Mouse (Mus musculus) C2C12 (cell line): ENCODE measurements around the gene Rabgap1l. TPM values are rescaled to one million over a fixed set of nuclear protein-coding genes. Genes with fewer than 3 reads are reported as not detected.

ENCODE experiments used
- H3K27me3 ChIP-seq: one replicate; pipeline ENCODE4 v1.6.1; 2011; ENCODE audit not compliant: control insufficient read depth, insufficient read depth, insufficient read length
- H3K36me3 ChIP-seq: one replicate; pipeline ENCODE4 v1.6.1; 2011; ENCODE audit not compliant: control insufficient read depth, insufficient read depth
- H3K4me3 ChIP-seq: one replicate; pipeline ENCODE4 v1.5.1; 2011; ENCODE audit warnings: mild to moderate bottlenecking, control low read depth; ENCODE audit not compliant: poor library complexity, insufficient read depth, severe bottlenecking
- H3K79me2 ChIP-seq: one replicate; pipeline ENCODE4 v1.6.1; 2011; ENCODE audit not compliant: control insufficient read depth, insufficient read depth
- H3K79me3 ChIP-seq: one replicate; pipeline ENCODE4 v1.6.1; 2011; ENCODE audit warnings: low read depth, control low read depth
- H3ac ChIP-seq: one replicate; pipeline ENCODE3; 2011; ENCODE audit warnings: low read depth; ENCODE audit not compliant: control insufficient read depth, insufficient read length
- CEBPB ChIP-seq: IDR thresholded peaks from one replicate; pipeline ENCODE4 v1.6.1; 2011; ENCODE audit warnings: low read depth, mild to moderate bottlenecking, control low read depth, moderate library complexity
- CTCF ChIP-seq: IDR thresholded peaks from one replicate; pipeline ENCODE4 v1.5.1; 2011; ENCODE audit not compliant: control insufficient read depth, insufficient read depth, insufficient read length
- FOSL1 ChIP-seq: IDR thresholded peaks from one replicate; pipeline ENCODE4 v1.8.0; 2011; ENCODE audit warnings: mild to moderate bottlenecking, low read length; ENCODE audit not compliant: poor library complexity, insufficient read depth, severe bottlenecking
- MAX ChIP-seq: IDR thresholded peaks from one replicate; pipeline ENCODE4 v1.6.1; 2011; ENCODE audit warnings: mild to moderate bottlenecking, control low read depth
- MYOD1 ChIP-seq: IDR thresholded peaks from one replicate; pipeline ENCODE4 v1.6.1; 2011; ENCODE audit warnings: low read depth; ENCODE audit not compliant: control insufficient read depth, insufficient read length
- MYOG ChIP-seq: IDR thresholded peaks from one replicate; pipeline ENCODE4 v1.6.1; 2011; ENCODE audit not compliant: control insufficient read depth, insufficient read length; ENCODE audit errors: extremely low read depth
- USF1 ChIP-seq: IDR thresholded peaks from one replicate; pipeline ENCODE4 v1.6.1; 2011; ENCODE audit warnings: low read depth, mild to moderate bottlenecking, control low read depth, moderate library complexity
- polyA plus RNA-seq: library from polyadenylated mRNA; unstranded; fragments of >200 nt; fragmentation: generic; extraction: Trizol; gene quantifications from one replicate; pipeline ENCODE4 v1.2.1, GENCODE M21; 2012; ENCODE audit warnings: missing spikeins

Gene Rabgap1l
- polyA plus RNA-seq, 1 experiment, result 3.2 TPM

- no peak overlapping the region for H3ac ChIP-seq
- H3K79me3 ChIP-seq, result no peaks in the 10 kb centered on the region
- H3K79me2 ChIP-seq, result no peaks in the 10 kb centered on the region
- no peak for TF ChIP-seq USF1
- no peak for TF ChIP-seq MYOD1
- TF ChIP-seq CTCF, result no peak
- TF ChIP-seq CEBPB, result no peak
- TF ChIP-seq MYOG, result no peak
- TF ChIP-seq MAX, result no peak
- TF ChIP-seq FOSL1, result no peak
- no peaks in the 10 kb centered on the region for H3K36me3 ChIP-seq
- H3K27me3 ChIP-seq, result no peaks in the 10 kb centered on the region
- H3K4me3 ChIP-seq, result no peak overlapping the region
These were observed 484.0 kb downstream of the Rabgap1l start for GRCm38 (mm10) chr1:160308996-160309395.

DNA sequence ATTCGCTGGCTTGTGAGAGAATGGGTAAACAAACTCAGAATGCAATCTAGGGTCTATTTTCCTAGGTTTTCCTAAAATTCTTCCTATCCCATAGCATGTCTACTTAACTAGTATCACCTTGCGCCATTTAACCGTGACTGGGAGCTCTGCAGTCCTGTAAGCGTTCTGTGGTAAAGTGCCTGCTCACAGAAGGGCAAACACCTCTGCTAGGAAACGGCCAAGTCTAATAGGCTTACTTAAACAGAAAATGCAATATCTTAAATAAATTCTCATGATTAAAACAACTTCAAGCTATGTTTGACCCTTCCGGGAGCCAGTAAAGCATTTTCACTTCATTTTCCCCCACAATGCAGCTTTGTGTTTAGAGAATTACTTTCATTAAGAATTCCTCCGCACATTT lies 484.5 kb downstream of the Rabgap1l start:
- H3K79me2 ChIP-seq, result no peaks in the 10 kb centered on the region
- H3K27me3 ChIP-seq, result no peaks in the 10 kb centered on the region
- no peaks in the 10 kb centered on the region for H3K36me3 ChIP-seq
- H3K4me3 ChIP-seq, result no peak overlapping the region
- no peak for TF ChIP-seq MYOG
- no peak for TF ChIP-seq CTCF
- TF ChIP-seq MAX, result no peak
- no peak overlapping the region for H3ac ChIP-seq
- H3K79me3 ChIP-seq, result no peaks in the 10 kb centered on the region

GRCm38 (mm10) chr1:160306866-160307616 lies 486.0 kb downstream of the Rabgap1l start:
- TF ChIP-seq MYOD1, result no peak
- TF ChIP-seq CTCF, result no peak
- no peak for TF ChIP-seq MYOG
- TF ChIP-seq FOSL1, result no peak
- no peak for TF ChIP-seq CEBPB
- no peak for TF ChIP-seq USF1
- TF ChIP-seq MAX, result no peak
- Histone ChIP-seq H3K79me3 (no peaks in the 10 kb centered on the region), H3K36me3 (no peaks in the 10 kb centered on the region), H3K79me2 (no peaks in the 10 kb centered on the region), H3K27me3 (no peaks in the 10 kb centered on the region), H3ac (no peak overlapping the region), H3K4me3 (no peak overlapping the region)

DNA sequence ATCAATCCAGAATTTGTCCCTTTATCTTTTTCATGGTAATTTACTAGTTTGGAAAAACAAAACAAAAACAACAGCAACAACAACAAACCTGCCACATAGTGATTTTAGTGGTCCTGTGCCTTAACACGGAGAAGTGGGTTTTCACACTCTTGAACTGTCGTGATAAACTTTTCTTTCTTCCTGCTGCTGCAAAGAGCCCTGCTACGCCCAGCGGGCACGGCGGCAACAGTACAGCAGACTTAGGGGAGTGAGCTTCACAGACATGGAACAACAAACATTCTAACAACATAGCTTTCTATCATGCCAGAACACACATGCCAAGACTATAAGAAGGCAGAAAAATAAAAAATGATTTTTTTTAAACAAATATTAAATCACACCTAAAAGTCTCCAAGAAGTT lies 486.7 kb downstream of the Rabgap1l start:
- Histone ChIP-seq H3K79me3 (no peaks in the 10 kb centered on the region), H3K79me2 (no peaks in the 10 kb centered on the region), H3K36me3 (no peaks in the 10 kb centered on the region), H3K27me3 (no peaks in the 10 kb centered on the region), H3K4me3 (no peak overlapping the region), H3ac (no peak overlapping the region)
- TF ChIP-seq CEBPB (no peak), MYOG (no peak)

- no peak for TF ChIP-seq CEBPB
- TF ChIP-seq MYOD1, result no peak
- no peak for TF ChIP-seq MAX
- TF ChIP-seq CTCF, result no peak
- no peak for TF ChIP-seq MYOG
- TF ChIP-seq FOSL1, result no peak
- no peak for TF ChIP-seq USF1
- Histone ChIP-seq H3ac (no peak overlapping the region), H3K36me3 (no peaks in the 10 kb centered on the region), H3K79me2 (no peaks in the 10 kb centered on the region), H3K4me3 (no peak overlapping the region), H3K27me3 (no peaks in the 10 kb centered on the region), H3K79me3 (no peaks in the 10 kb centered on the region)
These were observed 487.2 kb downstream of the Rabgap1l start for GRCm38 (mm10) chr1:160305826-160306225.

DNA sequence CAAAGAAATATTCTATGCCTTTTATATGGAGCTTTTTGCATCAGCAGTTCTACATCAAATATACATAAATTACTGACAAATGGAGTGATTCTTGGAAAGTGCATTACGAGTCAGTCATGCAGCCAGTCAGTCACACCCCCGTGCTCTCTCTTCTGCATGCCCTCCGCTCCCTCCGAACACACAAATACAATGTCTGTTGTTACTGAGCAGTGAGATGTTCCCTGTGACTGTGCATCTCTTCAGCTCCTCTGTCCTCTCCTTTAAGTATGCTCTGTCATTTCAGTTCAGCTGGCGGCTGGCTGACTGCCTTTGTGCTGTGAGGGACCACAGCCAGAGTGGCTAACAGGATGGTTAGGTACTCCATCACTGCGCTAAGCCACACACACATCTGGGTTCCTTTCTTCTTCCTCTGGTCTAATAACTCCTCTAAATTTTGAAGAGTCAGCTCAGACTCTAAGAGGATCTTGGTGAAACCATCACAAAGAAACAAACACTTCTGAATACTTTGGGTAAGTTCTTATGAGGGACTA lies 488.0 kb downstream of the Rabgap1l start:
- Histone ChIP-seq H3K79me3 (no peaks in the 10 kb centered on the region), H3K4me3 (no peak overlapping the region), H3K36me3 (no peaks in the 10 kb centered on the region), H3K79me2 (no peaks in the 10 kb centered on the region), H3ac (no peak overlapping the region), H3K27me3 (no peaks in the 10 kb centered on the region)
- TF ChIP-seq MYOG (no peak), FOSL1 (no peak), MAX (no peak), CTCF (no peak), CEBPB (no peak), MYOD1 (no peak), USF1 (no peak)
